Mouse (Mus musculus): ENCODE measurements at regions not wholly inside any gene's neighbourhood (a gene's known extent, or its start where the extent isn't known, plus 50 kb on each side); places are given as distances from the start of the nearest gene placed in this dataset.

DNA sequence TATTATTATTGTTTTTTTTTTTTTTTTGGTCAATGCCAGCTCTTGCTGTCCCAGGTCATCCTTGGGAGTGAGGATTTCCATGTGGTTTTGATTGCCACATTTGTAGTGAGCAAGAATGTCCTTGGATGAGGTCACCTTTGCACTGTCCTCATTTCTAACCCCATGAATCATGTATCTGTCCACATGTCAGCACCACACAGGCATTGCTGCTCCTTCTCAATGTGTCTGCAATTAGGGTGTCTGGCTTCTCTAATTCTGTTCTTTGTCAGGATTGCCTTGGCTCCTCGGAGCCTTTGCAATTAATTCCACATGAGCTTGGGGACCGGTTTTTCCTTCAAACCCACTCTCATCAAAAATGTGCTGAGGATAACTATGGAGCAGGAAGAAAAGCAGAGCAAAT lies 402.5 kb downstream of the Sox11 start:
- TF ChIP-seq CTCF (IDR thresholded peaks at IDR 0.05; ENCODE audit: low read depth) (no peak), EP300 (optimal IDR thresholded peaks at IDR 0.05) (no peak)
